Mouse (Mus musculus) adrenal gland, adult 2 months (tissue): Measurements from ENCODE around the gene Tmem102. TPM values are rescaled to one million over a fixed set of nuclear protein-coding genes. Genes with fewer than 3 reads are reported as not detected.

Source experiments
- DNase-seq: peaks from one replicate; pipeline ENCODE4 v3.0.0; 2021
- polyA plus RNA-seq: library from polyadenylated mRNA; depleted of rRNA; stranded (reverse); fragments of >200 nt; gene quantifications from 2 replicates; pipeline ENCODE4 v1.2.3, GENCODE M21; 2012
- total RNA-seq, 2 experiments: library from RNA; stranded (reverse); gene quantifications; 2 replicates each; pipeline ENCODE4 v1.2.3; 2021

The Tmem102 gene
- total and polyA plus RNA-seq, 3 experiments = 0.23 to 1.1 (median 0.81) TPM

- DNase-seq = no peak
Measured at GRCm38 (mm10) chr11:69822080-69822479, 16.7 kb upstream of the Tmem102 start, which contains the start of gene Spem1. Gene Spem1, minus strand, starts transcription at chr11:69822180.

- no peak for DNase-seq
Measured at GRCm38 (mm10) chr11:69818871-69819270, 13.4 kb upstream of the Tmem102 start.

- DNase-seq = no peak
Measured at GRCm38 (mm10) chr11:69818365-69818764, 12.9 kb upstream of the Tmem102 start, which contains the start of gene Spem2. Gene Spem2, minus strand, starts transcription at chr11:69818465.

DNA sequence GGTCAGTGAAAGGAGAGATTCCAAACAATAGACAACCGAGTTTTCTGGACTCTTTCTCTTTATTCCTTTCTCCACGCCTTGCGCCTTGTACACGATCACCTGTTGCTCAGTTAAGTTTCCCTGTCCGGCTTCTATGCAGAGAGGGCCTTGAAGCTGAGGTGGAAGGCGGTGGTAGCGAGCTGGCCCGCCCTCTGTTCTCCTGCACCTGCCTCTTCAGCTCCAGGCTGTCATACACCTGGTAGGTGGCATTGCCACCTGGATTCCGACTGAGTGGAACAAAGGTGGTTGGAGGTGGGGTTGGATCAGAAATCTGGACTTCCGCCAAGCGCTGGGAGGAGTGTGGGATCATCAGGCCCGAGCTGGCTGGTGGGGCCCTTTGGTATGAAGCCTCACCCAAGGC, 11.1 kb upstream of the Tmem102 start:
- no peak for DNase-seq

- DNase-seq = no peak
Measured at GRCm38 (mm10) chr11:69815155-69815554, 9.7 kb upstream of the Tmem102 start, which contains the start of gene Gm39566. Gene Gm39566, minus strand, starts transcription at chr11:69815298.

GRCm38 (mm10) chr11:69810280-69810679, 4.9 kb upstream of the Tmem102 start:
- DNase-seq = no peak

GRCm38 (mm10) chr11:69807641-69808040, 2.2 kb upstream of the Tmem102 start:
- DNase-seq = no peak

- no peak for DNase-seq
Measured at GRCm38 (mm10) chr11:69806378-69806777, 954 bp upstream of the Tmem102 start.

DNA sequence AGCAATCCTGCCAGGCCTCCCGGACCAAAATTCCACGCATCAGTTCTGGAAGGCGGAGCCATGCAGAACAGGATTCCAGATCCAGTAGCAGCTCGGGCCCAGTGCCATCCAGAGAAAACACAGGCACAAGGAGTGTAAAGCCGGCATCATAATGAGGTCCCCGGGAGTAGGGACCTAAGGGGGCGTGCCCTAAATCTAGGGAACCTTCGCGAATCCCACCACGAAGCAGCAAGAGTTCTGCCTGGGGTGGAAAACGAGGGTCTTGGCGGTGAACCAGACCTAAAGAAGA, 828 bp downstream of the Tmem102 start:
- no peak for DNase-seq

DNA sequence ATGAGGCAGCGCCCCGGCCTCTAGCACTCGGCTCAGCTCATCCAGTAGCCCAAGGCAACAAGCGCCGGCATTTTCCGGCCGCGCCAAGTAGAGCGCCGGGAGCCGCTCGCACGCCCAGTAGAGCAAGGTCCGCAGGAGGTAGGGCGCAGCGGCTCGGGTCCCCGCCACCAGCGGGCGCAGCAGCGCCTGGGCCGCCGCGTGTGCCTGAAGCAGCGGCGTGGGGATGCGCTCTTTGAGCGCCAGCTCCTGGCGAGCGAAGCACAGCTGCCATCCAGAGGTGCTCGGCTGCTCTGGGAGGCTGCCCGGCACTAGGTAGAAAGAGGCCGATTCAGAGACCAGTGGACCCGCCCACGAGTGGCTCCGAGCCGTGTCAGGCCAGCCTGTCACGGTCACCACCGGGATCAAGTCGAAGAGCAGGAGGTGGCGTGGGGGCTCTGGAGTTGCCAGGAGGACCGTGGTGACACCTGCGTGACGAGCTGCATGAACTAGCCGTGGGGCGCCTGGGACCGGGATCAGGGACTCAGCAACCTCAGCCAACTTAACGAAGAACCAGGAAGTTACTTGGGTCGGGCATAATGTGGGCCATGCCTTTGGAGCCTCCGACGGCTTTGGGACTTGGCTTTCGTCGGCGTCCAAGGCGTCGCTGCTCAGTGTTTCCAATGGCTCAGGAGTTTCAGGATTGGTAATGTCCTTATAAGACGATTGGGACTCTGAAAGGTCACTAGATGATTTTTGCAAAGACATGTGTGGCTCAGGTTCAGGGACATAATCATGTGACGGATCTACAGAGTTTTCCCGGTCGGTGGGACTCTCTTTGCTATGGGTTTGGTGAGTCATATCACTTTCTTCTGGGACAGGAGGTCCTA, 1.4 kb downstream of the Tmem102 start:
- DNase-seq = peak; percentile 92

DNA sequence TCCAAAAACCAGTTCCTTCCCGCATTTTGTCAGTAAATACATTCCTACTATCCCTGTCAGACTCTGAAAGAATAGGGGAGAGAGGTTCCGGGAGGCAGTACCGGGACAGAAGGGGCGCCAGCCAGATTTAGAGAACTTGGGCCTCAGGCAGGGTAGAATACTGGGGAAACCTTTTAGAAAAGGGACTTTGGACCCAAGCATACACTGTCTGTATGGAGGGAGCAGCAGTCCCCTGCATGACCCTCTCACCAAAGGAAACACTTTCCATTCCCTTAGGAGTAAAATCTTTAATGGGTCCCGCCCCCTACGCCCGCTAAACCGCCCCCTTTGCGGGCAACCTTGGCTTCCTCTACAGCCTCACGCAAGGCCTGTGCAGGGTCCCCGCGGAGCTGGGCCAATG, 2.1 kb downstream of the Tmem102 start:
- no peak for DNase-seq

DNA sequence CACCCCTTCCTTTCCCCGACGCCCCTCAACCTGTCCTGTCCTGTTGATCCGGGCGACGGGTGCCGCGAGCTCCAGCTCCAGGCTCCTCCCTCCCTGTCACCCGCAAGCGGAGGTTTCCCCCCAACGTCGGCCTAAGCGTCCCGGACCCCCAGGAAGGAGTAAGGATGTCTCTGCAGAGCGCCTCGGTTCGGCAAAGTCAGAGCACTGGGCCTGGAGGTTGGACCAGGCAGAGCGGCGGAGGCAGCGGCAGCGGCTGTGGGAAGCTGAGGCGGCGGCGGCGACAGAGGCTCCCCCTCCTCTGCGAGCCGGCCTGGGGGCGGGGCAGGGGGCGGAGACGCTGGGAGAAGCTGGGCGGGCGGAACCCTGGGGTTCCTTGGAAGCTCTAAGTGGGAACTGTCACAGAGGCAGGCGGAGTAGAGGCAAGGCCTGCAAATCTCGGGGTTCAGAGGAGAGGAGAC, 2.7 kb downstream of the Tmem102 start:
- DNase-seq = peak; percentile 95

DNA sequence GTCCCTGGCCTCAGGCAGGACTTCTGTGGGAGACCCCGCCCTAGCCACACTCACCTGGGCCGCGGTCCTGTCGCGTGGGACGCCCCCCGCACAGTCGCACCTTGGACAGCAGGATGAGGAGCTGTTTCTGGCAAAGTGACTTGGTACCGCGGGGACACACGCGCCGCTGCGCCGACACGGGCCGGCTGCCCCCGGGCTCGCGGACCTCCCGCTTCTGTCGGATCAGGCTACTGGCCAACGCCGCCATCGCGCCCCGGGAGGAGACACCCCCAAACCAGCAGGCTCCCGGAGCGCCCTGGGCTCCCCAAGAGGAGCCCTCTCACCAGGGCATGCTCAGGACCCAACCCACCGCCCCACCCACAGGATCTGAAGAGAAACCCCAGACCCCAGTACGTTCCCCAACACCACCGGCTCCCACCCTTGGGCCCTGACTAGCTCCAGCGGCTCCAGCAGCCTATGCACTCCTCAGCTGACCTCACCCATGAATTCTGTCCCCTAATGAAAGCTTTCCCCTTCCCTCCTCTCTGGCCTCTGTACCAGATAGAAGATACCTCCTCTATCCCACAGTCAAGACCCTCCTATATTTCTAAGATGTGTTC, 3.9 kb downstream of the Tmem102 start, which contains the start of gene Fgf11:
Gene Fgf11 (minus strand): TSS at position 479 of the 599 bp plus-strand sequence.
- no peak for DNase-seq

DNA sequence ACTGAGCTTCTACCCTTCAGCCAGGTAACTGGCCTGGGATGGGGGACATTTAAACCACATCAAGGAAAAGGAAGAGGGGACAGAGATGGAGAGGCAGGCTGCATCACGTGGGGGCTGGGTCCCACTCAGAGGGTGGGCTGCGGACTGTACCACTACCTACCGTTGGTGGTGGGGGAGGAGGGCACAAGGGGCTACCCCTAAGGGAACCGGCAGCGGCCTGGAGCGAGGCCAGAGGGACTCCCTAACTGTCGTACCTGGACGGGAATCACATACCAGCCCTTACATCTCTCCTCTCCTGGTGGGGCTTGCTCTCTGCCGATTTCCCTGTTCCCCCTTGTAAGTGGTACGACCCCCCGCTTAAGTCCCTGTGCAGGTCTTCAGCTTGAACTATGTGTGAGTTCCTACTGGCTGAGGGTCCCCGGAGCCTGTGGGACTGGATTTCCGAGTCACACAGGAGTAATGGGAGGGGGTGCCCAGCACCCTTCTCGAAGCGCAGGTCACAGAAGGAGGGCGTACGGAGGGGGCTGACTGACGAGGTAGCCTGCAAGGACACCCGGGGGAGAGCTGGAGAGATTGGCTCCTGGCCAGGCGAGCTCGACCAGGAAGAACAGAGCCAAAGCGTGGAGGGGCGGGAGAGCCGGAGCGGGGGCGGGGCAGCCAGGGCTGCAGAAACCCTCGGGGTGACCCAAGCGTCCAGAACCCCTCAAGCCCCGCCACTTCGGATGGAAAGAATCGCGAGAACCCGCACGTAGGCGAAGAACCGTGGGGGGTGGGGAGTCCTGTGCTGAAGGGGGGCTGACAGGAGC, 4.8 kb downstream of the Tmem102 start:
- DNase-seq = peak; percentile 55

- no peak for DNase-seq
Measured at GRCm38 (mm10) chr11:69800138-69800391, 5.4 kb downstream of the Tmem102 start.

DNA sequence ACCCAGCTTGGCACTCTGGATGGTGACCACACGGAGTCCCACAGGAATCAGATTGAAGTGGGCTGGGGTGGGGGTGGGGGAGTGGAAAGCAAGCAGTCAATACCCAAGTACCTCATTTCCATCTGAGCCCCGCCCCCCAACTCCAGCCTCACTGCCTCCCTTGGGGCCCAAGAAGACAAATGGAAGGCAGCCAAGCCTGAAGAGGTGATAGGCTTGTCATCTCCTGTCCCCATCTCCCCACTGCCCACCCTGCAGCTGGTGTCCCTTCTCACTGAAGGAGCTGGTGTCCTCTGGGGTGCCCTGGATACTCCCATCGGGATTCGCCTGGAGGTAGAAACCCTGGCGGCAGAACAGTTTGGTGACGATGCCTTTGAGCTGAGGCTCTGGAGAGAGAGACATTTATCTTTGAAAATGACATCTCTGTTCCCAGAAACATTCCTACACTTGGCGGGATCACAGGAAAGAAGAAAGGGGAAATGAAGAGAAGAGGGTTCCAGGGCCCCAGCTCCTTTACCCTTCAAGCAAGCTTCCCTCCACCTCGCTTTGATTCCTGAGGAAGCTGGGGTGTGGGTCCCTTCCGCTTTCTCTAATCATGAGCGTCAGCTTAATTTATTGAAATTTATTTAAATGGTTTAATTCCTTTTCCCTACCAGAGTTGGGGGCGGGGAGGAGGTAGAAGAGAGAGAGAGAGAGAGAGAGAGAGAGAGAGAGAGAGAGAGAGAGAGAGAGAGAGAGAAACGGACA, 5.9 kb downstream of the Tmem102 start:
- DNase-seq = no peak

DNA sequence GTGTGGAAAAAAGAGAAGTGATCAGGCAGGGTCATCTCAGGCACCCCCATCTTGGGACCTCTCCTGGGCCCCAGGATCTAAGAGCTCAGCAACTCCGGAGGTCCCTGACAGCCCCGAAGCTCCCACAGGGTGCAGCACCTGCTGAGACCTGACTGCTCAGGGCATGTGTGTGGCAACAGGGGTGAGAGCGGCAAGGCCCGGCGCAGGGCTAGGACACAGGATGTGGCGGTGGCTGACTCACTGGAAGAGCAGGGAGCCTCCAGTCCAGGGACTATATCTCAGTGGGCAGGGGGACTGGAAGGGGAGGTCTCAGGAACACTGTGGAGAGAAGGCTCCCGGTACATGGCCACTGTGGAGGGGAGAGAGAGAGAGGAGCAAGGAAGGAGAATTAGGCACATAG, 7.5 kb downstream of the Tmem102 start:
- no peak for DNase-seq

DNA sequence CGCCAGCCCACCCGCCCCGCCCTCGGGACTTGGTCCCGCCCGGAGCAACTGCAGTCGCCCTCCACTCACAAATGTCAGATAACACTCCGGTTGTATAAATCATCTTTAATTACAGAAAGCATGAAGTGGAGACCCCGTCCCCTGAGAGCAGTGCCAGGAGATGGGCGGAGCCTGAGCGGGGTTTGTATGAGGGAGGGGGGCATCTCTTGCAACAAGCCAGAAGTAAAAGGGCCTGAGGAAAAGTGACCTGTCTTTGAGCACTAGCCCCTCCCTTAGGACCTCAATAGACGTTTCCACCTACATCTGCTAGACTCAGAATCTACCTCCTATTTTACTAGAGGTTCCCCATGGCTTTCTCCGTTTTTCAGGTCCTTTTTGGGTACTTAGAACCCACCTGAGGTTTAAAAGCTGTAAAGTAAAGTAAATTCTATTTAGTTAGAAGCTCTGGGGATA, 9.4 kb downstream of the Tmem102 start:
- no peak for DNase-seq

DNA sequence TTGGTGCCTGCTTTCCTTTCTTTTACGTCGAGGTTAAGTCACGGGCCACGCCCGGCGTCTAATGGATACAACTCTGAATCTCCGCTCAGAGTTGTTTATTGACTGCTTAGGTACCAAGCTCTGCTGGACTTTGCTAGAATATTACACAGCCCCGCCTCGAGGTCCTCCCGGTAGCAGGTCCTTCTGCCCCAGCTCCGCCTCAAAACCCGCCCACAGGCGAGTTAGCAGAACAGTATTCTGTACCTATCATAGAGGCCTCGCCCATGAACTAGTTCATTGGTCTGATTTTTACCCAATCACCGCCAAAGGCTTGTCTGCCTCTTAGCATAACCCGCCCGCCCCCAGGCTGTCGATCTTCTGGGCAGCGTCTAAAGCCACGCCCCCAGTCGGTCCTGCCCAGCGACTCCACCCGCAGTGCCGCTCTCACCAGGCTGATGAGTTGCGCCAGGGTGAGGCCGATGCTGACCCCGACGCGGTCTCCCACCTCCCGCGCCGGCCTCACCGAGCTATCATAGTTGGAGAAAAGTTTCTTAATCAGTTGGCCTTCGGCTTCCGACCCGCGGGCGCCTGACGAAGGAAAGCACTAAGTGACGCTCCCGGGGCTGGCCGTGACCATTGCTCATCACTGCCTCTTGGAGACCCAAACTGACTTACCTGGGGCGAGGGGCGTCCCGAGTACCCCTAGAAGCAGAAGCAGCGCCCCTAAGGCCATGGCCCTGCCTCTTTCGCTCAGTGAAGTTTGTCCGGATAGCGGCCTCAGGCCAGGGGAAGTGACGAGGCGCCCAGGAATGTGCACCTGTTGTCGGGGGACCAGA, 10.0 kb downstream of the Tmem102 start, which contains the start of gene Chrnb1:
Gene Chrnb1 (minus strand): TSS at position 776 of the 815 bp plus-strand sequence.
- DNase-seq = peak; percentile 98

- DNase-seq = no peak
Measured at GRCm38 (mm10) chr11:69793429-69793828, 12.0 kb downstream of the Tmem102 start.

- DNase-seq = no peak
Measured at GRCm38 (mm10) chr11:69791420-69791819, 14.0 kb downstream of the Tmem102 start.
